In the genomic region with DNA sequence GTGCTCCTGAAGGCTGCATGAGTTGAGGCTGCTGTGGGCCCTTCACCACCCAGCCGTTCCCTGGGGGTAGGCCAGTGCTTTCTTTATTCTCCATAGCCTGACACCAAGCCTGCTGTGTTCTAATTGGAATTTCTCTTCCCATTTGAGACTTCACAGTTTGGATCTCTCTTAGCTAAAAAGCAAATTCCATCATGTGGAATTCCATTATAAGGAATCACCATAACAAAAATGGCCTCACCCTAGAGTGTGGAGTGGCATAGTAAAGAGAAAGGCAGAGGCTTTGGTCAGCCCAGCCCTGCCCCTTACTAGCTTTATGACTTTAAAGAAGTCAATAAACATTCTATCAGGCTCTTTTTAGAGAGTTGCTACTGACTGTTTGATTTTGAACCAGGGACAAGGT, we compare ENCODE assay signal across 18 mouse cellular contexts. TPM values are rescaled to one million over a fixed set of nuclear protein-coding genes. Genes with fewer than 3 reads are reported as not detected.
"Had no signal": no experiment of that assay in that cellular context is flagged by ENCODE, and none has a peak within 500 bp of the region (broad histone marks: within the 10 kb centered on the region; RNA-seq: fewer than 3 reads in every experiment).

No protein-coding gene starts in this region.

- DNase-seq: cerebellum, postnatal 10 days; cerebellum, postnatal 14 days; cerebellum, postnatal 25 days; cerebellum, postnatal 36 days; embryo, embryonic 11 days; forebrain, postnatal 0 days; gastrocnemius, adult 2 months; gastrocnemius, postnatal 10 days; gastrocnemius, postnatal 14 days; gastrocnemius, postnatal 25 days; heart, adult 18-20 months; heart, adult 2 months had no signal

RNA-seq across cellular contexts. Expression of gene Gm11060, which starts 43.5 kb away (rescaled TPM):
- total RNA-seq: common myeloid progenitor, adult 5-6 weeks; forebrain, postnatal 0 days; gastrocnemius, adult 18-20 months; gastrocnemius, adult 2 months; gastrocnemius, adult 8-10 months; gastrocnemius, postnatal 10 days; gastrocnemius, postnatal 14 days; gastrocnemius, postnatal 25 days; gastrocnemius, postnatal 4 days; granulocyte monocyte progenitor cell, adult 5-6 weeks; heart, adult 18-20 months; heart, adult 2 months; heart, adult 8-10 months had no signal
